Mouse (Mus musculus) thymus, adult 2 months (tissue): Measurements from ENCODE around the gene Chmp5.

ENCODE experiments used
- CTCF ChIP-seq: fragments of 200-500 bp; IDR thresholded peaks from 2 replicates; pipeline ENCODE4 v1.5.1; 2012; ENCODE audit warnings: mild to moderate bottlenecking, control low read depth, low read length, moderate library complexity, borderline replicate concordance; ENCODE audit not compliant: control insufficient read depth, poor library complexity, insufficient read depth; ENCODE audit errors: extremely low read depth
- POLR2A ChIP-seq: fragments of 200-500 bp; IDR thresholded peaks from 2 replicates; pipeline ENCODE4 v1.6.1; 2012; ENCODE audit warnings: mild to moderate bottlenecking, low read length, control low read depth, moderate library complexity; ENCODE audit not compliant: control insufficient read depth, poor library complexity, insufficient read depth; ENCODE audit errors: extremely low read depth

GRCm38 (mm10) chr4:40997916-40998315, 49.7 kb downstream of the Chmp5 start:
- TF ChIP-seq CTCF (no peak), POLR2A (no peak)
